Mouse (Mus musculus): ENCODE results near the gene Akap6.

Akap6 gene

DNA sequence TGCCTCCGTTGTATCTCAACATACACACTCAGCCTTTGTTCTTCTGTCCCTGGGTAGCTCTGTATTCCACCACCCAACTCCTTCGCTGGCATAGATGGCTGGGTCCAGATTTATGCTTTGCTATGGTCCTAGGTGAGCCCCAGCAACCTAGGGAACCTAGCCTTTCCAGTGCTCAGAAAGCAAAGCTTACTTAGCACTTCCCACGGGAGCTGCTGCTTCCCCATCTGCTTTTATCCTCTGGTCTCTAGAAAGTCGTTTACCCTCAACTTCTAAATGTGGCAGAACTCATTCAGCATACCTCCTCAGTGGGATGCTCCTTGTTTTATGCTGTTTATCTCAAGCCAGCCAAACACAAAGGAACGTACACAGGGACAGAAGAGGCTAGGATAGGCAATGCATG, 329.7 kb downstream of the Akap6 start:
- DNase-seq (ENCODE audit: low read depth in 1 of 2, low spot score in 2 of 2): no peak

- DNase-seq (ENCODE audit: low read depth in 1 of 2, low spot score in 2 of 2): no peak
Observed at GRCm38 (mm10) chr12:53029910-53030309, 330.7 kb downstream of the Akap6 start.

- DNase-seq (ENCODE audit: low read depth in 1 of 2, low spot score in 2 of 2): no peak
Observed at GRCm38 (mm10) chr12:53032762-53033161, 333.6 kb downstream of the Akap6 start.

DNA sequence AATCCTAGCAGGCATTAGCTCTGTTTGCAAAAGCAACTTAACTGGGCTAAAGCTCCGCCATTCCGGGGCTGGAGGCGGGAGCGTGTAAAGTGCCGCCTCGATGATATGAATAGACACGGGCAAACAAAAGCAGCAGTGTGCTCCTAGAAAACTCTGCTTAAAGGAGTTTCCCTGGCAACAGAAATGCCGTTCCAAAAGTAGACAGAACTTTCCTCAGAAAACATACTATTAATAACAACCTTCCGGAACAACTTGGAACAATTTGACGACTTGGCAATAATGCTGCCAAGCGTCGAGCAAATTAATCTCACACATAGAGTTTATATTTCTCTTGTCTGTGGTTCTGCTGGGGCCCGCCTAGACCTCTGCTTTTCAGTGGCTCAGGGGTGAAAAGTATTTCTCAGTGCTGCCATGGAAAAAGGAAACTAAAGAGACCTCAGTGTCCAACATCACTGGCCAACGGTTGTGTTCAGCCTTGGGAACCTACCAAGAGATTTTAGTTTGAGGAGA, 334.3 kb downstream of the Akap6 start:
- no peak for DNase-seq (ENCODE audit: low read depth in 1 of 2, low spot score in 2 of 2)

GRCm38 (mm10) chr12:53040634-53041033, 341.5 kb downstream of the Akap6 start:
- DNase-seq (ENCODE audit: low read depth in 1 of 2, low spot score in 2 of 2): no peak

- no peak for DNase-seq (ENCODE audit: low read depth in 1 of 2, low spot score in 2 of 2)
Observed at GRCm38 (mm10) chr12:53042739-53043138, 343.6 kb downstream of the Akap6 start.

DNA sequence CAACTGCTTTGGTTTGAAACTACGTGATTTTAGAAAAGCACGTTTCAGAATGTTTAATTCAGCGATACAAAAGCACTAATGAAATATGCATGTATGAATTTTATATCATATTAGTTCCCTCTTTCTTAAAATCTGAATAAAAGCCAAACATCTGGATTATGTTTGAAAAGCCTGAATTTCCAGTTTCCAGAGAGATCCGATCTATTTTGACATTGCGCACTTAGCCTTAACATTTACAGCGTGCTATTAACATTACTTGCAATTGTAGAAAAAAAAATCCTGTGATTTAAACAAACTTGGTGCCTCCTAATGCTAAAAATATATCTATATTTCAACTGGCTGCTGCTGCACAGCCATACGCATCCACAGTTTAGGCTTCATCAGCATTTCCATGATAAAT, 358.4 kb downstream of the Akap6 start:
- no peak for DNase-seq (ENCODE audit: low read depth in 1 of 2, low spot score in 2 of 2)

- DNase-seq (ENCODE audit: low read depth in 1 of 2, low spot score in 2 of 2): no peak
Observed at GRCm38 (mm10) chr12:53060903-53061302, 361.7 kb downstream of the Akap6 start.

DNA sequence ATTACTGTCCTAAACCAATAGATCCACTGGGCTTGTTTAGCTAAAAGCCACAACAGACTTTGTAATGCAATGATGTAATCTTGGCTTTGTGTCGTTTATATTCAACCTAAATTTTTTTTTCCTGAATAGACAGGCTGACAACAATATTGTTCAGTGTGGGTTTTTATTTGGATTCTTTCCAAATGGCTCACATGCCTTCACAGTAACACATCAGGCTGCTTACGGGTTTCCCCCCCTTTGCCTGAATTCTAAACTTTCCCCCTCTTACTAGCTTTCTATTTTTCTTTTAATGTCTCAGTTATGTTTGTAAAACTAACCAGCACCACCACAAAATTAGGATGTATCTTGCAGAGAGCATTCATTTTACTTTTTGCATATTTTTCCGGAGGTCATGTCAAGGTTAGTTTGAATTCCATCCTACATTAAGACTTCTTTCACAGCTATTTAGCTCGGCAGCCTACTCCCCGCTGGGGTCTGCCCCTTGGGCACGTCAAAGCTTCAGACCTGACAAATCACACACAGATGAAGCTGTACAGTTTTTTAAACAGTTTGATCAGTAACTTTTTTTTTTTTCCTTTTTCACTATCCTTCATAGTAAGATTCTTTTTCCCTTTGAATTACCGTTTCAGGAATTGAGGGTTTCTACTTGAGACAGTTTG, 362.4 kb downstream of the Akap6 start:
- DNase-seq (ENCODE audit: low read depth in 1 of 2, low spot score in 2 of 2): no peak

GRCm38 (mm10) chr12:53063003-53063402, 363.8 kb downstream of the Akap6 start:
- DNase-seq (ENCODE audit: low read depth in 1 of 2, low spot score in 2 of 2): no peak

DNA sequence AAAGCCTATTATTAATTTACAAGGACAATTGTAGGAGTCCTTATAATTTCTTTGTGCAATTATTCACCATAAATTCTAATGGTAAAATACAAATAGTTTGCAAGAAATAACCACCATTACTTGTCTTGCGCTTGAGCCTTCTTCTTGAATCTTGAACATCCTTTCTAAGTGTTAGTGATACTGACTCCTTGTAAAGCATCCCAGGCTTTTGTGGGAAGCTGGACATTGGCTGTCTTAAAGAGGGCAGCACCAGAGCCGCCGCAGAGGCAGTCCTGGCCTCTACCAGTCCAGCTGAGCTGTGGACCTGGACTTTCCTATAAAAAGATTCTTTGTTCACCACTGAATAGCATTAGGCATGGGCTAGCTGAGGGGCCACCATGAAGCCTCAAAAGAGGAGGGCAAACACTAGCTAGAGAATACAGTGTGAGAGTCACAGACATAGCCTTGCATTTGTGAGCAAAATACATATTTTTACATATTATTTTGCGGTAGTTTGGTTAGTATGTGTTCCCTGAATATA, 365.1 kb downstream of the Akap6 start:
- no peak for DNase-seq (ENCODE audit: low read depth in 1 of 2, low spot score in 2 of 2)

DNA sequence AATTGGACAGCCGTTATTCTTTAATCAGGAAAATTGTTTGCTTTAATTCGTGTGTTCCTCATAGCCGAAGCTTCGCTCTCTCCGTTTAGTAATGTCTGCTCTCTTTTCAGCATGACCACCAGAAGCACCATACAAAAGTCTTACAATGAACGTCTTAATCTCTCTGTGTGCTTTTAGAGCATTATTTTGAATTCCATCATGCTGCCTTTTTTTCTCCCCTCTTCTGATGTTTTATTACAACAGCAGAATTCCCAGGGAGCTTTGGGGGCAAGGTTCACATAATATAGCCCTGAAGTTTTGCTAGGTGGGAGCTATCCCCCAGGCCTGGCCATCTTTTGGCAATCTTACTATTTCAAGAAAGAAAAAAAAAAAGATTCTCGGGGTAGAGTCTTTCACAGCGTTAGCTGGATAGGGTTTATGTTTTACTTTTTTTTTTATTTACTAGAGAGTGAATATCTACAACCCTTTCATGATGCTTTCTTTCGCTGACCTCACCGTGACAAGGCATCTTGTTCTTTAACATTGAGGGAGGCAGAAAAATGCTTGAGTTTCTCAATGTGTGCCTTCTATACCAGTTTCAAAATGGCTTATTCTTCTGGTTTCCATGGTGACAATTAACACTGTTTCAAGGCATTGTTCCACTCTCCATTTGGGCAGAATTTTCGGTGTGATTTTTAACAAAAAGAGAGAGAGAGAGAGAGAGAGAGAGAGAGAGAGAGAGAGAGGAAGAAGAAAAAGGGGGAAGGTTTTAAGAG, 366.0 kb downstream of the Akap6 start:
- DNase-seq (ENCODE audit: low read depth in 1 of 2, low spot score in 2 of 2): no peak

DNA sequence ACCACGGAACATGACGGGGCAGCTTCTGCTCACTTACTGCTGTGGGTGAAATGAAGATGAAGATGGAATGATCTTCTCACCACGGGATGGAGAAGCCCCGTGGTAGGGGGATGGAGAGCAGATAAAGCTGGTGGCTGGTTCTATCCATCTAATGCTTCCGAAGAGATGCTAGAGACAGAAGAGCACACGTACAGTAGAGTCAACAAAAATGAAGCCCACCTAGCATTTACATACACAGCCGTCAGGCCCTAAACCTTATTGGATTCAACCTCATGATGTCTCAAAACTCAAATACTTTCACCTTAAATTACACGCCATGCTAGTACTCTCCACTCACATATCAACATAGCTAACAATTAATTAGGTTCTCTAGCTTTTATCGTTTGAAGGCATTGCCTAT, 367.1 kb downstream of the Akap6 start:
- no peak for DNase-seq (ENCODE audit: low read depth in 1 of 2, low spot score in 2 of 2)

DNA sequence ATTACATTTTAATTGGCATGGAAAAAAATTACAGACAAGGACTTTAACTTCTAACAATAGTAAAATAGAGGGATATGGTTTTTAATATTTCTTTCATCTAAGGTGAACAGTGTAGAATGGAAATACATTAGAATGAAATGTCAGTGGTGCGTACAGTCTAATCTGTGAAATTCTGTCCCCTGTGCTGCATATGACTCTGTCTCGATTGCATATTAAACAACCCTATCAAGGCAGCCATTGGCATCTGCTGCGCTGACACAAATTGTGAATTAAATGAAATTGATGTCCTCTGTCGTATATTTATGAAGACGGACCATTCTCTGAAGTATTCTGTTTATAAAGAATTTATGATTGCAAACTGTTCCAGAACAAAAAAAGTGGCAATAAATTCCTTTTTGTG, 371.7 kb downstream of the Akap6 start:
- no peak for DNase-seq (ENCODE audit: low read depth in 1 of 2, low spot score in 2 of 2)

DNA sequence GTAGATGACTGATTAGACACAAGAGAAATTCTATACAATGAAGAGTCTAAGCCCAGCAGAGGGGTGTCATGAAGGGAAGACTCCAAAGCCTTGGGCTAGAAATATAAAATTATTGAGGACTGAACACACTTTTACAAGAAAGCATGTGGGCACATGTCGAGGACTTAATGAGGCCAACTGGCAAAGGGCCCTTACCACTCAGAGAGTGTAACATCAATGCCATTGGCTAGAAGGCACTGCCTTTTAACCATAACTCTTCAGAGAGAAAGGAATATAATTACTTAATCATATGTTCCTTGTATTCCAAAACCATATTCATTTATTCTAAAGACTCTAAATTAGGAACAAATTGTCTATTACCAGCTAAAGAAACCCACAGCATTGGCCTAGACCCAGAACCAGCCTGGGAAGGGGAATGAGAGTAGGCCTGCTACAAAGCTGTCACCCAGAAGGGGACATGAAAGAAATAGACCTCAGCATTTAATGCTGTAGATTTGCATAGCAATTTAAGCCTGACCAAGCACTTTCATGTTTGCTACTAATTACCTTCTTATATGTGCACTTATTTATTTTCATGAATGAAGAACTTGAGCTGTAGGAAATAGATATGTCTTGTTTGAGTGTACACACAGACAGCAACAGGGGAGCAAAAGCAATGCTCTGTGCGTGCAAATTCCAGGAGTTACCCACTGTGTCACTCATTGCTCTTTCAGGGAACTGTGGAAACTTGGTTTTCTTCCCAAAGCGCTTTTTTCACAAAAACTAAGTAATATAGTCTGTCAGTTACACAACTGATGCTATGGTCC, 377.6 kb downstream of the Akap6 start:
- DNase-seq (ENCODE audit: low read depth in 1 of 2, low spot score in 2 of 2): no peak

GRCm38 (mm10) chr12:53085789-53086188, 386.6 kb downstream of the Akap6 start:
- DNase-seq (ENCODE audit: low read depth in 1 of 2, low spot score in 2 of 2): no peak

- DNase-seq (ENCODE audit: low read depth in 1 of 2, low spot score in 2 of 2): no peak
Observed at GRCm38 (mm10) chr12:53112276-53112675, 413.1 kb downstream of the Akap6 start.

- no peak for DNase-seq (ENCODE audit: low read depth in 1 of 2, low spot score in 2 of 2)
Observed at GRCm38 (mm10) chr12:53119352-53119751, 420.2 kb downstream of the Akap6 start.

- DNase-seq (ENCODE audit: low read depth in 1 of 2, low spot score in 2 of 2): no peak
Observed at GRCm38 (mm10) chr12:53124131-53124530, 424.9 kb downstream of the Akap6 start.

- no peak for DNase-seq (ENCODE audit: low read depth in 1 of 2, low spot score in 2 of 2)
Observed at GRCm38 (mm10) chr12:53124696-53125095, 425.5 kb downstream of the Akap6 start.

- no peak for DNase-seq (ENCODE audit: low read depth in 1 of 2, low spot score in 2 of 2)
Observed at GRCm38 (mm10) chr12:53125286-53125685, 426.1 kb downstream of the Akap6 start.

DNA sequence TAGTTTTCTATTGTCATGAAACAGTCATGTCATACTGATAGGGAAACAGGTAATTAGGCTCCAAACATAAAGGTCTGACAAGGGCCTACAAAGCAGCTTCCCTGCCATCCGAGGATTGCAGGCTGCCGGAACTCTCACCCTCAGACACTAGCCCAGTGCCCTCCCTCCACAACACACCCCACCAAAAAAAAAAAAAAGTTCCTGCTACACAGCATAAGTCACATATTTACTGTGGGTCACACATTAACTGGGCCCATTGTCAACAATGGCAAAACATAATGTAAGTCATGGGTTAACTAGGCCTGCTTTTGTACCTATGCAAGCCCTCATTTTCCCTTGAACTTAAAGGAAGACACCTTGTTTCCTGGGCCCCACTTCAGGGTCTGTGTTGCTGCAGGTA, 435.0 kb downstream of the Akap6 start:
- no peak for DNase-seq (ENCODE audit: low read depth in 1 of 2, low spot score in 2 of 2)

Measured in monocyte, adult 2 months (primary cell).